Mouse (Mus musculus) spleen, postnatal 14 days (tissue): ENCODE data around the gene Negr1.

Source experiments
- DNase-seq, 2 experiments: peaks; one replicate each; pipeline ENCODE4 v3.0.0; 2021 to 2022; ENCODE audit warnings: low spot score in 2 of 2

Negr1 gene

DNA sequence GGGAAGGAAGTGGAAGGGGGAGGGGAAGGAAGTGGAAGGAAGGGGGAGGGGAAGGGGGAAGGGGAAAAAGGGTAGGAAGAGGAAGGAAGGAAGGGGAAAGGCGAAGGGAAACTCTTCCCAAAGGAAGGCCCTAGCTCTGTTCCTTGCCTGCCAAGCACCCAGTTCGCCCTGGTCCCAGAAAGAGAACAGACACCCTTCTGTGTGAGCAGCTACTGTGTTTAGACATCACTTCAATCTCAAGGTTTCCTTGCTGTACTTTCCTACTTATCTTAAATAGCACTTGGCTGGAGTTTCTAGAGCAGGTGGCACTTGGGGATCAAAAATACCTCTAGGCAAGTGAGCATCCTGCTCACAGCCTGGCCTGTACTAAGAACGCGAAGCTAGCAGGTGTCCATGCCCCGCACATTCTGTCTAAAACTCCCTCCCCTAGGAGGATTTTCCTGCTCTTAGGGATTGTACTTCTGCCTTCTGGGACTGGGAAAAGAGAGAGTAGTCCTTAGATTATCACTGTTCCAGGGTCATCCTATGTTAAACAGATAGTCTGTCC lies 128.5 kb downstream of the Negr1 start:
- no peak for DNase-seq

GRCm38 (mm10) chr3:156698687-156699086 lies 137.1 kb downstream of the Negr1 start:
- no peak for DNase-seq

GRCm38 (mm10) chr3:156703241-156703640 lies 141.6 kb downstream of the Negr1 start:
- no peak for DNase-seq

- DNase-seq, result no peak
These were observed 148.6 kb downstream of the Negr1 start for GRCm38 (mm10) chr3:156710240-156710639.

DNA sequence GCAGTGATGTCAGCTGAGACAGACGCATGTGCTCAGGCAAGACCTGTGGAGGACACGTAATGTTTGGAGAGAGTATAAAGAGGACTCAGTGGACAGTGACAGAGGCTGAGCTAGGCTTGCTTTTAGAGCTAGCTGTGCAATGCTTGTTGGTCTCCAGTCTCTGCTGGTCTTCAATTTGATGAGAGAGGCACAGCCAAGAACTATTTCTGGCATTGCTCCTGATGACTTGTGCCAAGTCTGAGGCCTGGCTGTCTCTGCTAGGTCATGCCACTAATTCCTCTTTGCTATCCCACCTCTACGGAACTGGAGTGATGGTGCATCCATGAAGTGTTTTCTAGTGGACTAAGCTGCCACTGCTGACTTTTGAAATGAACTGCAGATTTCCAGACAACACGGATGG lies 149.1 kb downstream of the Negr1 start:
- DNase-seq, result no peak

DNA sequence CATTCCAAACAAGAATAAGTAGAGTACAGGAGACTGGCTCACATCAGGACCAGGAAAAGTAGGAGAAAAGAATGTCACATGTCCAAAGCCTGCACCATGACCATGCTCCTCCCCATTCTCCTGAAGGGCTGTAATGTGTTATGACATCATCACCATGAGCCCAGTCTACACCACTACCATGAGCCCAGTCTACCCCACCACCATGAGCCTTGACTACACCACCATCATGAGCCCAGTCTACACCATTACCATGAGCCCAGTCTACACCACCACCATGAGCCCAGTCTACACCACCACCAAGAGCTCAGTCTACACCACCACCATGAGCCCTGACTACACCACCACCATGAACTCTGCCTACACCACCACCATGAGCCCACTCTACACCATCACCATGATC lies 174.7 kb downstream of the Negr1 start:
- DNase-seq, result no peak

DNA sequence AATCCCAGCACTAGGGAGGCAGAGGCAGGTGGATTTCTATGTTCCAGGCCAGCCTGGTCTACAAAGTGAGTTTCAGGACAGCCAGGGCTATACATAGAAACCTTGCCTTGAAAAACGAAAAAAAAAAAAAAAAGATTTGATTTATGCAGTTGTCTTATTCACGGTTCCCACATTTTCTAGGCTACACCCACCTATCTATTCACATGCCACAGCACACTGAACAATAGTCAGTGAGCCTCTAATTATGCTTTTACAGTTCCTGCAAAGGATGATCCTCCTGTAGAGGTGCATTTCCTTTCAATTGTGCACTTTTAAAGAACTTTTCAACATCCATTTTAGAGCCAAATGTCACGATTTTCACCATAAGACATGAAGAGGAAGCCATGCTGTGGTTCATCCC lies 177.9 kb downstream of the Negr1 start:
- DNase-seq, result no peak

- no peak for DNase-seq
These were observed 181.7 kb downstream of the Negr1 start for GRCm38 (mm10) chr3:156743266-156743665.

DNA sequence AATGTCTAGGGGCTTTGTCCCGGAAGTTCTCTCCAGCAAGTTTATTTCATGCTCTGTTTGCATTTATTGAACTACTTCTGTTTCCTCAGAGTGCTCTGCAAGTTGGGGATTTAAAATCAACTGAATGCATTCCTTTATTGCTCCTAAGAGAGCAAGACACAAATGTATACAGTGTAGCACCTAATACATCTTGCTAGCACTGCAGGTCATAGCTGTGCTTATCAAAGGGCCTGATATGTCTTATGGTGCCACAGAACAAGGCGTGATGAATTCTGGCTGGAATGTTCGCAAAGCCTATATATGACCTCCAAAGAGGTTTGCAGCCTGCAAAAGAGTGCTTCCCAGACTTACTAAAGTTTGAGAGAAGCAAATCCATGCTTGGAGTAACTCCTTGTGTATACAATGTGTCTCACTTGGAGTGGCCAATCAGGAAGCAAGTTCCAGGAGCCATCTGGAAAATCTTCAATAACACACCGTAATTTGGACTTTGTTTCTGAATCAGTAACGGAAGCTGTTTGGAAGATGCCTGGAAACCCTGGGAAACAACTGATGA lies 183.7 kb downstream of the Negr1 start:
- DNase-seq, result no peak

DNA sequence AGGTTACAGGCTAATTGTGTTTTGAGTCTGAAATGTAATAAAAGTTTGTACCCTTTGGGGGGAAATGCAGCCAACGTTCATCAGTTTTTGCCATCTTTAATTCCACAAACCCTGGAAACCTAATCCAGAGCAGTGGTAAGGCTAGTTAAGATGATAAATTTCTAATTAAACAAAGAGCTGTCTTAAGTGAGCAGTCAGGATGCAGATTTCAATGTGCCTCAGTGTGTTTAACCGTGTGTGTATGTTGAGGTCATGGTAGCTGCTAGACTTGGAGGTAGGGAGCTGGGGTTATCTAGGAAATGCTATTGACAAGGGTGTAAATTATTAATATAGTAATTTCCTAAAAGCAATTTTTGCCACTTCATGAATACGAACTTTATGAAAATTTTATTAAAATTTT lies 185.9 kb downstream of the Negr1 start:
- DNase-seq, result no peak

GRCm38 (mm10) chr3:156753780-156754373 lies 192.3 kb downstream of the Negr1 start:
- DNase-seq, result no peak

GRCm38 (mm10) chr3:156754790-156755530 lies 193.4 kb downstream of the Negr1 start:
- no peak for DNase-seq

DNA sequence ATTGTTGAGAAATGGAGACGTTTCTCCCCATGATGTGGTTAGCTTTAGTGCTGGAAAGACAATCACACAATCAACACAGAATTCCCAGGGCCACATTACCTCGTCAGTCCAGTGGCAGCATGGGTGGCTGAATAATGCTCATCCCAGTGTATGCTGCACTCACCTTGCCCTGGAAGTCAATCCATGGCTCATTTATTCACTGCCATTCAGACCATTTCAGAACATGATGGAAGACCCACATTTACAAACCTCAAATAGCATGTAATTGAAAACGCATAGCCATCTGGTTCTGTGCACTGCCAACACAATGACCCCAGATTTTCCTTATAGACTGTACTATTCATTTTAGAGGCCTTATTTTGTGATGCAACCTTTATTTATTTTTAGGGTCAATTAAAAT lies 203.4 kb downstream of the Negr1 start:
- no peak for DNase-seq

GRCm38 (mm10) chr3:156766171-156766845 lies 204.7 kb downstream of the Negr1 start:
- no peak for DNase-seq

DNA sequence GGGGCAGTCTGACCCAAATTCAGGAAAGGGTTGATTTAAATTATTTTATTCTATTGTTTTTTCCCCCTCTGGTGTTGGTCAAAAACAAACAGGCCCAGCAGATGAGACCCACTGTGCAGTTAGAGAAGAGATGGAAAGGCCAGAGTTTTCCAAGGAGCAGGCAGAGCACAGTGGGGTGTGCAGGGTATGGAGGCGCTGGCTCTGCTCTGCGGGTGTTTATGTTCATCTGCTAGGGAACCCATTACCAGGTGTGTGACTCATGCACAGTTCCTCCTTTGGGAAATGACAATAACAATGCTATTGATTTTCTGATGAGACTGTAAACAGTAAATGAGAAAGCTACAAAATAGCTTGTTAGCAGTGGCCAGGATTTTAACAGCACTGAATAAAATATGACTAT lies 210.0 kb downstream of the Negr1 start:
- no peak for DNase-seq

- no peak for DNase-seq
These were observed 210.5 kb downstream of the Negr1 start for GRCm38 (mm10) chr3:156772057-156772456.

DNA sequence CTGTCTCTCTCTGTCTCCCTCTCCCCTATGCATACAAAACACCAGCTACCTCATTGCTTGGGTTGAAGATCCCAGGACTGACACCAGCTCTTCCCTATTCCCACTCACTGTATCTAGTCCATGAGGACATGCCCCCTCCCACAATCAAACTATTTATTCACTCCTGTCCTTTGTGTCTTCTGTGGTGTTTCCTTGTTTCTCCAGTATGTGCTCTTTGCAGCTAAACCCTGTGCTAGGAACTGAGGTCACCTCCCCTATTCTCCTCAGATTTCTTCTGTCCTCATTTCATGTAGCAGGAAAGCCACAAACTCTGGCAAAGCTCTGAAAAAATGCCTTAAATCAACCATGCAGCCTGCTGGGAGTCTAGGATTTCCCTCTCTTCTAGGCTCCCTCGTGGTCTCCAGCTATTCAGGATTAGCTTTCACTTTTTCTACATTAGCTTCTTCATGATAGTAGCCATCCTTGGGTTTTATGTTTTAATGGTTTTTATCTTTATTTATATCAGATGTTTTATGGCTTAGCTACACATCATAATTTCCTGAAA lies 222.8 kb downstream of the Negr1 start:
- DNase-seq, result no peak

GRCm38 (mm10) chr3:156786355-156786754 lies 224.8 kb downstream of the Negr1 start:
- no peak for DNase-seq

- DNase-seq, result no peak
These were observed 229.6 kb downstream of the Negr1 start for GRCm38 (mm10) chr3:156791234-156791633.

- DNase-seq, result no peak
These were observed 231.1 kb downstream of the Negr1 start for GRCm38 (mm10) chr3:156792743-156793142.

DNA sequence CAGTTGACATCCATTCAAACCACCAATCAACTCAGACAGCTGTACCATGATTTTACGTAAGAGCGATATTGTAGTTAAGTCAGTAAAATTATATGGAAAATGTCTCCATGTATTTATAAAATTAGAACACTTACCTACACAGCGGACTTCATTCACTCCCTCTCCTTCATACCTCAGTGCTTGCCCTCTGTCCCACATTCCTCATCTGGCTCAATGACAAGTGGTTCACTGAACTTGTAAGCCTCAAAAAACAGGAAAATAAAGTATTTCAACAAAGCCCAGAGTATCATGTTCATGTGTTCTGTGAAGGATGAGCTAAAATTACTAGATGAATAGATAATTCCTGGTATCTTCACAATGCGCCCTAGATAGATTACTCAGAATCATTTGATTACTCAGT lies 232.5 kb downstream of the Negr1 start:
- DNase-seq, result no peak

DNA sequence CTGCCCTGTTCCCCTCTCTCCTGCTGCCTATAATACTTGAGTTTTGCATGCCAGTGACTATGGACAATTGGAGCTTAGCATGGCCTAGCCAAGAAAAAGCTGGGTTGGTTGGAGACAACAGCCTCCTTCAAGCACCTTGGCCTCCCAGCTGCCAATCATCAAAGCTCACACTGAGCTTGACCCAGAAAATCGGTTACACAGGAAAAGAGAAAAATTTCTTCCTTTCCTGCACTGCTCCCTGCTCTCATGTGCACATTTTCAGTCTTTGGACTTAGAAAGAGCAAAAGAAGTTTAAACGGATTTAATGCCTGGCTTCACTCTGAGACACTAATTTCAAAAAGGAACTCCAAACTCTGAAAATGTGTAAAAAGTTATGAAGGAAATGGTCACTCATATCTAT lies 233.0 kb downstream of the Negr1 start:
- no peak for DNase-seq
